Mouse (Mus musculus): ENCODE results near the gene Spata33. TPM values are rescaled to one million over a fixed set of nuclear protein-coding genes. Genes with fewer than 3 reads are reported as not detected.

The Spata33 gene
- polyA plus RNA-seq (2014; fragmentation: Illumina TruSeq; extraction: RNeasy Lipid Tissue Mini Kit (QIAGEN cat#74804); ENCODE audit: low read depth, low replicate concordance) = 30.3 TPM

GRCm38 (mm10) chr8:123212321-123213117 lies at the start of gene Spata33, which contains the start of gene Chmp1a:
Spata33 (plus strand) TSS chr8:123212832.
Chmp1a (minus strand) TSS chr8:123212763.

DNA sequence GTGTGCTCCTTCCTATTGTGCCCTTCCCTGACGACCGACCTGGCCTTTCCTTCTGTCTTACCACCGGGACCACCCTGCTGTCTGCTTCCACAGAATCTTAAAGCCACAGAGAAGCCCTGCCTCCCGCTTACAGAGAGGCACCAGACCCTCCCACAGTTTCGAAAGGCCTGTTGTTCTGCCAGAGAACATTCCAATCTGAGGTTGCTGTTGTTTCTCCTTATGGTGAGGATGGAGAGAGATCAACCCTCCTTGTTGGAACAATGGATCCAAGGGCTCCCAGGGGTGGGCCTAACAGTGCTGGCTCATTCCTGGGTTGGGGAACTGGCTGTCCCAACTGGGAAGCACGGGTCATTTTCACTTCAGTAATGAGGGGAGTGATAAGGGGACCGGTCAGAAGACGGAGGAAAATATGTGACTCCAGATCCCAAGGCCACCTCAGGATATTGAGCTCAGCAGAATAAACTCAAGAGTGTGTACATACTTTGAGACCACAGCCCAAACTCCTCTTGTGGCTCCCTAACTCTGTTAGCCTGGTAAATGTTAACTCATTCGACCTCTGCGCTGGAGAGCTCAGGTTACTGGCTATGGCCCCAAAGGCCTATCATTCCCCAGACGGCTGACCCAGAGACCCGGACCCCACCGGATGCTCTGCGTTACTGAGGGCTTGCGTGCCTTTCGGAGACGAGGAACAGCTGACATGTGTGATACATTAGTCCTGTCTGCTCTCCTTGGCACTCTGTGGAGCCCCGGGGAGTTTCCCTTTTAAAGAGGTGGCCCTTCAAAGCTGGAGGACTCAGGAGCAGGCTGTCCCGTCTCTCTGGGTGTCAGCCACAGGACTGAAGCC lies 26.8 kb upstream of the Spata33 start, which contains the start of gene Dpep1:
Gene Dpep1, plus strand, starts transcription at position 677 of the 844 bp plus-strand sequence.

GRCm38 (mm10) chr8:123224278-123225266 lies 11.9 kb downstream of the Spata33 start, which contains the start of gene Cdk10:
Cdk10 (plus strand) TSS chr8:123224842.

GRCm38 (mm10) chr8:123235520-123236497 lies 23.2 kb downstream of the Spata33 start, which contains the start of gene Spata2l:
Spata2l (minus strand) TSS chr8:123236233.

DNA sequence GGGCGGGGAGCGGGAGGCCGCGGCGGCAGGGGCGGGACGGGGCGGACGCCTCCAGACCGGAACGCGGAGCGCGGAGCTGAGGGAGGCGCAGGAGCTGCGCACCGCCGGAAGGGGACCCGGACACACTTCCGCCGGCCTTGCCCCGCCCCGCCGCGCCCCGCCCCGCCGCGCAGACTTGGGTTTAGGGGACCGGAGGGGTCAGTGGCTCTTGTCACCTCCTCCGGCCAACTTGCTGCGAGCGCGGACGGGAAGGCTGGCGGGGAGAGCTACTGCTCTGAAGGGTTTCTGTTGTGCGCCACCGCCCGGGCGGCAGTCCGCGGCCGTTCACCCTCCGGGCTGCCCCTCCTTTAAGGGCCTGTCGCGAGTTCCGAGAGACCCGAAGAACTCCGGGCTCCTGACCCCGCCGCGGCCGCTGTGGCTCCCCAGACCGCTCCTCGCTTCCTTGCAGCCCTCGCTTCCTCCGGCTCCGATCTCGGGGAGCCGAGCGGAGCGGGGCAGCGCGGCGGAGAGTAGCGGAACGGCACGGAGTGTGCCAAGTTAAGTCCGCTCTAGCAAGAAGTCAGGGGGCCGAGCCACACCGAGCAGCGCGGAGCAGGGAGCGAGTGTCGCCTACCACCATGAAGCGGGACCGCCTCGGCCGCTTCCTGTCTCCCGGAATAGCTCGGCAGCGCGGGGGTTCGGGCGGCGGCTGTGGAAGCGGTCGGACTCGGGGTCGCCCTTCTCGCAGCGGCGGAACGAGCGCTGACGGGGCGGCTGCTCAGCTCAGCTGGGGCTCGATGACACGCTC lies 41.7 kb downstream of the Spata33 start, which contains the start of the genes Zfp276 and Vps9d1:
Gene Zfp276, plus strand, starts transcription at position 97 of the 787 bp plus-strand sequence.
Gene Vps9d1, minus strand, starts transcription at position 250 of the 787 bp plus-strand sequence.

Other genes starting within 250 kb of the Spata33 start
- 50.9 TPM for gene Ankrd11, start 170.6 kb upstream of the Spata33 start, polyA plus RNA-seq (2014; fragmentation: Illumina TruSeq; extraction: RNeasy Lipid Tissue Mini Kit (QIAGEN cat#74804); ENCODE audit: low read depth, low replicate concordance)
- gene Spg7, start 149.9 kb upstream of the Spata33 start, polyA plus RNA-seq (2014; fragmentation: Illumina TruSeq; extraction: RNeasy Lipid Tissue Mini Kit (QIAGEN cat#74804); ENCODE audit: low read depth, low replicate concordance) = 79.3 TPM
- gene Rpl13, start 110.5 kb upstream of the Spata33 start, polyA plus RNA-seq (2014; fragmentation: Illumina TruSeq; extraction: RNeasy Lipid Tissue Mini Kit (QIAGEN cat#74804); ENCODE audit: low read depth, low replicate concordance) = 1,154 TPM
- 2.2 TPM for gene Cpne7, start 95.5 kb upstream of the Spata33 start, polyA plus RNA-seq (2014; fragmentation: Illumina TruSeq; extraction: RNeasy Lipid Tissue Mini Kit (QIAGEN cat#74804); ENCODE audit: low read depth, low replicate concordance)
- gene Sult5a1, start 54.5 kb upstream of the Spata33 start, polyA plus RNA-seq (2014; fragmentation: Illumina TruSeq; extraction: RNeasy Lipid Tissue Mini Kit (QIAGEN cat#74804); ENCODE audit: low read depth, low replicate concordance) = 48.9 TPM
- gene Dpep1, start 26.6 kb upstream of the Spata33 start, polyA plus RNA-seq (2014; fragmentation: Illumina TruSeq; extraction: RNeasy Lipid Tissue Mini Kit (QIAGEN cat#74804); ENCODE audit: low read depth, low replicate concordance) = 79.5 TPM
- gene Chmp1a, start 69 bp upstream of the Spata33 start, polyA plus RNA-seq (2014; fragmentation: Illumina TruSeq; extraction: RNeasy Lipid Tissue Mini Kit (QIAGEN cat#74804); ENCODE audit: low read depth, low replicate concordance) = 103 TPM
- 53.8 TPM for gene Cdk10, start 12.0 kb downstream of the Spata33 start, polyA plus RNA-seq (2014; fragmentation: Illumina TruSeq; extraction: RNeasy Lipid Tissue Mini Kit (QIAGEN cat#74804); ENCODE audit: low read depth, low replicate concordance)
- gene Spata2l, start 23.4 kb downstream of the Spata33 start, polyA plus RNA-seq (2014; fragmentation: Illumina TruSeq; extraction: RNeasy Lipid Tissue Mini Kit (QIAGEN cat#74804); ENCODE audit: low read depth, low replicate concordance) = 8.1 TPM
- gene Zfp276, start 41.4 kb downstream of the Spata33 start, polyA plus RNA-seq (2014; fragmentation: Illumina TruSeq; extraction: RNeasy Lipid Tissue Mini Kit (QIAGEN cat#74804); ENCODE audit: low read depth, low replicate concordance) = 19.5 TPM
- gene Vps9d1, start 41.5 kb downstream of the Spata33 start, polyA plus RNA-seq (2014; fragmentation: Illumina TruSeq; extraction: RNeasy Lipid Tissue Mini Kit (QIAGEN cat#74804); ENCODE audit: low read depth, low replicate concordance) = 21.3 TPM
- 42.5 TPM for gene Fanca, start 105.7 kb downstream of the Spata33 start, polyA plus RNA-seq (2014; fragmentation: Illumina TruSeq; extraction: RNeasy Lipid Tissue Mini Kit (QIAGEN cat#74804); ENCODE audit: low read depth, low replicate concordance)
- 2.4 TPM for gene Spire2, start 119.9 kb downstream of the Spata33 start, polyA plus RNA-seq (2014; fragmentation: Illumina TruSeq; extraction: RNeasy Lipid Tissue Mini Kit (QIAGEN cat#74804); ENCODE audit: low read depth, low replicate concordance)
- 213 TPM for gene Tcf25, start 160.9 kb downstream of the Spata33 start, polyA plus RNA-seq (2014; fragmentation: Illumina TruSeq; extraction: RNeasy Lipid Tissue Mini Kit (QIAGEN cat#74804); ENCODE audit: low read depth, low replicate concordance)
- not detected for gene Mc1r, start 194.3 kb downstream of the Spata33 start, polyA plus RNA-seq (2014; fragmentation: Illumina TruSeq; extraction: RNeasy Lipid Tissue Mini Kit (QIAGEN cat#74804); ENCODE audit: low read depth, low replicate concordance)
- 0.84 TPM for gene Tubb3, start 198.6 kb downstream of the Spata33 start, polyA plus RNA-seq (2014; fragmentation: Illumina TruSeq; extraction: RNeasy Lipid Tissue Mini Kit (QIAGEN cat#74804); ENCODE audit: low read depth, low replicate concordance)
- 30.5 TPM for gene Def8, start 210.7 kb downstream of the Spata33 start, polyA plus RNA-seq (2014; fragmentation: Illumina TruSeq; extraction: RNeasy Lipid Tissue Mini Kit (QIAGEN cat#74804); ENCODE audit: low read depth, low replicate concordance)